Comparison of ENCODE assay signal across 11 mouse cellular contexts in genomic region chr10:108771081-108771480, GRCm38 (mm10).
"Had no signal": no experiment of that assay in that cellular context is flagged by ENCODE, and none has a peak within 500 bp of the region (broad histone marks: within the 10 kb centered on the region; RNA-seq: fewer than 3 reads in every experiment).

No protein-coding gene starts in this region.

- ATAC-seq: liver, postnatal 0 days; lung, postnatal 0 days; midbrain, embryonic 16.5 days had no signal

- DNase-seq: liver, postnatal 0 days; lung, adult 2 months; lung, postnatal 14 days; lung, postnatal 4 days; midbrain, embryonic 14.5 days; right cerebral cortex, postnatal 14 days; thymus, adult 2 months; thymus, postnatal 25 days; thymus, postnatal 4 days had no signal
